Mouse (Mus musculus): Measurements from ENCODE around the gene Ophn1. TPM values are rescaled to one million over a fixed set of nuclear protein-coding genes. Genes with fewer than 3 reads are reported as not detected.

Gene Ophn1
- 27.8 and 30.5 TPM in 2 replicates for polyA plus RNA-seq (2016; fragmentation: Nextera tagmentation; extraction: Ambion mirVana)

DNA sequence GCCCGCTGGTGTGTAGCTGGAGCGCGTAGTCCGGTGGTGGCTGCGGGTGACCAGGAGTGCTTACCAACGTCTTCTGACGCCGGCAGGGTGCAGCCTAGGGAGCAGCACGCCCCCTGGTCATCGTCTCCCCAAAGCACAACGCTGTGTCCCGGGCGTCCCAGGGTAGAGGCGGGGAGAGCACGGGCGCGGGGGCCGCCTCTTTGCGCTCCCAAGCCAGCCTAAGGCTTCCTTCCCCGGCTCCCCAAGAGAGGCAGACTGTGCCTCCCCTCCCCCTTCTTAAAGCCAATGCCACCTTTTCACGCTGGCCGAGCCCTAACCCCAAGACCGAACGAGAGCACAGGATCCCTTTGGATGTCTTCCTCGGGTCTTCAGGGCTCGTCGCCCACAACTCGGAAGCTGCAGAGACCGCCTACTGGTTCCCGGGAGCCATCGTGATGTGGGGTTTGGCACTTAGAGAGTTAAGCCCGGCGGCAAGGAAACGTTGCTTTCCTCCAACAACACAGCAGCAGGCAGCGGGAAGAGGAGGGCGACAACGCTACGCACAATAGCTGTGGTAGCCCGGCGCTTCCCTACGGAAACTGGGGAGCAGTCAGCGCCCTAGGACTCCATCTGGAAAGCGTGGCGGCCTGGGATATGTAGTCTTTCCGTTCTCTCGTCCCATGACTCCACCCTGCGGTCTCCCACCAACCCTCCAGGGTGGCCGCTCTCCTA, at the start of gene Ophn1:
Ophn1 (minus strand) TSS at position 620 of the 711 bp plus-strand sequence.
- H3K27ac ChIP-seq, result peak within 1 kb of the TSS; percentile 46; the same call in 1 of the 2 replicates
- H3K4me2 ChIP-seq (replicated peaks), result peak within 1 kb of the TSS; percentile 54
- no peaks in the 10 kb centered on the region for H3K9me3 ChIP-seq
- no peaks in the 10 kb centered on the region for H3K4me1 ChIP-seq
- 15% methylated on average over 48 of the region's 48 CpGs for WGBS
- H3K27me3 ChIP-seq (replicated peaks), result 0 out of 2 replicates have a peak, but pooled peaks cover 3% of the 10 kb centered on the region
- peak within 1 kb of the TSS; percentile 54 for H3K4me3 ChIP-seq
- ATAC-seq (ENCODE audit: low FRiP score, low read depth), result peak; percentile 95
- no peaks in the 10 kb centered on the region for H3K36me3 ChIP-seq
- peak within 1 kb of the TSS; percentile 57 for H3K9ac ChIP-seq

DNA sequence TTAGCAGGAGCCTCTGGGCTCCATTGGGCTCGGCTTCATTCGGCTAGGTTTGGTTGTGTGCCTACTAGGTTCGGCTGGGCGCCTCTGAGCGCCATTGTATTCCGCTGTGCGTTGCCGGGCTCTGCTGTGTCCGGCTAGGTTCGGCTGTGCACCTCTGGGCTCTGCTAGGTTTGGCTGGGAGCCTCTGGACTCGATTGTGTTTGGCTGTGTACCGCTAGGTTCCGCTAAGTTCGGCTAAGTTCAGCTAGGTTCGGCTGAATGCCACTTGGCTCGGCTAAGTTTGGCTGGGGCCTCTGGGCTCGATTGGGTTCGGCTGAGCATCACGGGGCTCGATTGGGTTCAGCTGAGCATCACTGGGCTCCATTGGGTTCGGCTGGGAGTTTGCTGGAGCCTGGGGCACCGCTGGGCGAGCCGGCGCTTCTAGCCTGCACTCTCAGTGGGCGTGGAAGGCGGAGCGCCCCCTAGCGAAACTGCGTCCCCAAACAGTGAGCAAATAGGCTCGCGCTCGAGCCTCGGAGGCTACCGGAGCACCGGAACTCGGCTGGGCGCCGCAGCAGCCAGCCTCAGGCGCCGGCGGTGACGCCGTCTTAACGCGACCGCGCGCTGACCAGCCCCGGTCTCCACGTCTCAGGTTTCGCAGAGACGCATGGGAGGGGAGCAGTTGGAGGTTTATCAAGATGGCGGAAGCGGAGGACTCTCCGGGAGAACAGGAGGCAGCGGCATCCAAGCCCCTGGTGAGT, 46.9 kb upstream of the Ophn1 start:
- H3K9ac ChIP-seq, result peak overlapping the region; percentile 61
- 23% methylated on average over 57 of the region's 57 CpGs for WGBS
- peak; percentile 90 for ATAC-seq (ENCODE audit: low FRiP score, low read depth)
- peak overlapping the region; percentile 61 for H3K4me2 ChIP-seq (replicated peaks)
- H3K9me3 ChIP-seq, result no peaks in the 10 kb centered on the region
- H3K4me1 ChIP-seq, result peaks cover 6% of the 10 kb centered on the region; the same call in 1 of the 2 replicates
- H3K27ac ChIP-seq, result peak overlapping the region; percentile 82
- peak overlapping the region; percentile 51 for H3K4me3 ChIP-seq
- no peaks in the 10 kb centered on the region for H3K36me3 ChIP-seq
- no peaks in the 10 kb centered on the region for H3K27me3 ChIP-seq (replicated peaks)

DNA sequence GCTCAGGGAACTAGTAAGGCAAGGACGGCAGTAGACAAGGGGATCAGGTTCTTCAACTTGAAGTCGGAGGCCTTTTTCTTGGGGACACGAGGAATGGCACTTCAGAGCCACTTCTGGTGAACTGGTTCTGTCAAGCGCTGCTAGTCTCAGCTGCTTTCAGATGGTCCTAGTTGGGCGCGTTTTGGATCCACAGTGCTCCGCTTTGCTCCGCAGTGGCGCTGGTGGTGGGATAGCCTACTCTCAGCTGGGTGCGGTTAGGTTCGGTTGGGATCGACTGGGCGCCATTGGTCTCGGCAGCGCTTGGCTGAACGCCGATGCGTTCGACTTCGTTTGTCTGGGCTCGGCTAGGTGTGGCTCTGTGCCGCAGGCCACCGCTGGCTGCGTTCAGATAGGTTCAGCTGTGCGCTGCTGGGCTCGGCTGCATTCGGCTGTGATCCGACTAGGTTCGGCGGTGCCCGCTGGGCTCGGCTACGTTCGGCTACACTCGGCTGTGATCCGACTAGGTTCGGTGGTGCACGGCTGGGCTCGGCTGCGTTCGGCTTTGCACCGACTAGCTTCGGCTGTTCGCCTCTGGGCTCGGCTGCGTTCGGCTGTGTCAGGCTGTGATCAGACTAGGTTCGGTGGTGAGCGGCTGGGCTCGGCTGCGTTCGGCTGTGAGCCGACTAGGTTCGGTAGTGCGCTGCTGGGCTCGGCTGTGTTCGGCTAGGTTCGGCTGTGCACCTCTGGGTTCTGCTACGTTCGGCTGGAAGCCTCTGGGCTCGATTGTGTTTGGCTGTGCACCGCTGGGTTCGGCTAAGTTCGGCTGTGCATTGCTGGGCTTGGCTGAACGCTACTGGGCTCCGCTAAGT, 46.1 kb upstream of the Ophn1 start:
- 14% methylated on average over 66 of the region's 66 CpGs for WGBS
- Histone ChIP-seq H3K9me3 (no peaks in the 10 kb centered on the region), H3K27ac (peak overlapping the region; percentile 82), H3K4me2 (replicated peaks) (peak overlapping the region; percentile 61), H3K27me3 (replicated peaks) (no peaks in the 10 kb centered on the region), H3K4me1 (peaks cover 6% of the 10 kb centered on the region; the same call in 1 of the 2 replicates), H3K9ac (peak overlapping the region; percentile 61), H3K4me3 (peak overlapping the region; percentile 51), H3K36me3 (no peaks in the 10 kb centered on the region)
- peak; percentile 94 for ATAC-seq (ENCODE audit: low FRiP score, low read depth)

DNA sequence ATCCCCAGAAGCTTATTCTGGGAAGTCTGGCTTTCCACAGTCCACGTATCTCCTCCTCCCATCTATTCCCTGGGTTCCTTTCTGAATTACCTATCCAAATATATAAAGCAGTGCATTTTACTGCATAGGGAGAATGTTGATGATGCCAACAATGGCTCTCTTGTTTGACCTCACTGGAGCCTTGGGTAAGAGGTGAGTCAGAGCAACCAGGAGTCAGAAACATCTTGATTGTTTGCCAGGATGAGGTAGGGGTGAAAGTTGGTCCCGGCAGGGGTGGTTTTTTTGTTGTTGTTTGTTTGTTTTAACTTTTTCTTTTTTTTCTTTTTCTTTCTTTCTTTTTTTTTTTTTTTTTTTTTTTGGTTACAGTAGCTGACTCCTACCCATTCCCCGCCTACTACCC, 45.3 kb upstream of the Ophn1 start, which contains the start of gene Yipf6:
Yipf6 (plus strand) TSS at position 216 of the 400 bp plus-strand sequence.
- Histone ChIP-seq H3K36me3 (no peaks in the 10 kb centered on the region), H3K4me3 (peak within 1 kb of the TSS; percentile 51), H3K9me3 (no peaks in the 10 kb centered on the region), H3K4me2 (replicated peaks) (peak within 1 kb of the TSS; percentile 61), H3K4me1 (peaks cover 6% of the 10 kb centered on the region; the same call in 1 of the 2 replicates), H3K27me3 (replicated peaks) (no peaks in the 10 kb centered on the region), H3K9ac (peak within 1 kb of the TSS; percentile 61), H3K27ac (peak within 1 kb of the TSS; percentile 82; the same call in 1 of the 2 replicates)
- no peak for ATAC-seq (ENCODE audit: low FRiP score, low read depth)
- WGBS, result 72% methylated on average over 3 of the region's 3 CpGs

DNA sequence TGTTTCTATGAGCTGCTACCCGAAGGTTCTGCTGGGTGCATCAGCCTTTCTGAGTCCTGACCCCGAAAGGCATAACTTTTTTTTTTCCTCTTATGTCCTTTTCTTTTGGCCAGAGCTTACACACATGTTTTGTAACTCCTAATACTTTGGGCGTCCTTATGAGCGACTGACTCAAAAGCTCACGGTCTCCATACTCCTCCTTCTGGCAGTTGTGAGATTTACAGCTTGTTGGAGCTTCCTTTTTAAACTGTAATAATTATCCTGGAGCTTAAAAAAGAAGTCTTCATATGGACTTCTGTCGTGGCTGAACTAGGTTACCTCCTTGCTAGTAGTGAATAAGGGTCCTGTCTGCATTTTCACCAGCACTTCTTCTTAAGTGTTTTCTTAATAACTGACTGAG, 28.6 kb upstream of the Ophn1 start:
- Histone ChIP-seq H3K36me3 (no peaks in the 10 kb centered on the region), H3K9ac (no peak overlapping the region), H3K4me3 (no peak overlapping the region), H3K27me3 (replicated peaks) (no peaks in the 10 kb centered on the region), H3K4me1 (no peaks in the 10 kb centered on the region), H3K4me2 (replicated peaks) (no peak overlapping the region), H3K27ac (no peak overlapping the region), H3K9me3 (no peaks in the 10 kb centered on the region)
- WGBS, result 34% methylated on average over 6 of the region's 6 CpGs
- no peak for ATAC-seq (ENCODE audit: low FRiP score, low read depth)

DNA sequence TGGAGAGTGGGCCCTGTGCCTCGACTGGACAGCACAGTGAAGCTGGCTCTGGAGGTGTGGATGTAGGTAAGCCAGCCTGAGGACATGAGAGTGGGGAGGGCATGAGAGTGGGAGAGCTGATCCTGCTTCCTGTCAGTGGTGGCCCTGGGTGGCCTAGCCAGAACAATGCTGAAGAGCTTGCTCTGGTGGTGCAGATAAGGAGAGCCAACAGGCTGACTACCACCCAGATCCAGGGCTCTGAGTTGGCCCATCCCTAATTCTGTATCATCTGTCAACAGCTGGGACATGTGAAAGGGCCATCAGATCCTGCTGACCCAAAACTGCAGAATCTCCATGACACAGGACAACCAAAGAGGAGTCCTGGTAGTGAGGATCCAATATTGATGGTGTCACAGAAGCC, 18.1 kb upstream of the Ophn1 start:
- no peaks in the 10 kb centered on the region for H3K27me3 ChIP-seq (replicated peaks)
- H3K4me2 ChIP-seq (replicated peaks), result no peak overlapping the region
- no peak for ATAC-seq (ENCODE audit: low FRiP score, low read depth)
- no peak overlapping the region for H3K9ac ChIP-seq
- no peaks in the 10 kb centered on the region for H3K9me3 ChIP-seq
- no peaks in the 10 kb centered on the region for H3K4me1 ChIP-seq
- WGBS, result 76% methylated on average over 1 of the region's 1 CpGs
- H3K4me3 ChIP-seq, result no peak overlapping the region
- no peaks in the 10 kb centered on the region for H3K36me3 ChIP-seq
- H3K27ac ChIP-seq, result no peak overlapping the region

DNA sequence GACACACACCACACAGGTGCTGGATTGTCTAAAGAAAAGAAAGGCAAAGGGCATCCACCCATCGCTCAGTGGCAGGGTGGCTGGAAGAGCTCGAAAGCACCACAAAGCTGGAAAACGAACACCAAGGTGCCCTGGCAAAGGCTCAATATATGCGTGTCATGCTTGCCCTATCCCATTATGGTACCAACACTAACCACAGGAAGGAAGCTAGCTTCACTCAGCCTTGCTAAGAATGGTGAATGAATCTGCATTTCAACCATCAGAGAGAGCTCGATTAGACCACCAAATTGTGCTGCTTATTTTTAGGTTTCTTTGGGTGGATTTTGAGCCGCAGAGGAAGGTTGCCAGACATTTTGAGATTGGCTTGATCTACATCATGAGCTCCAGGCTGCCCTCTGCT, 13.4 kb upstream of the Ophn1 start:
- Histone ChIP-seq H3K27me3 (replicated peaks) (no peaks in the 10 kb centered on the region), H3K4me1 (no peaks in the 10 kb centered on the region), H3K4me3 (no peak overlapping the region), H3K4me2 (replicated peaks) (no peak overlapping the region), H3K27ac (no peak overlapping the region), H3K36me3 (no peaks in the 10 kb centered on the region), H3K9ac (no peak overlapping the region), H3K9me3 (no peaks in the 10 kb centered on the region)
- WGBS, result 89% methylated on average over 6 of the region's 6 CpGs
- no peak for ATAC-seq (ENCODE audit: low FRiP score, low read depth)

DNA sequence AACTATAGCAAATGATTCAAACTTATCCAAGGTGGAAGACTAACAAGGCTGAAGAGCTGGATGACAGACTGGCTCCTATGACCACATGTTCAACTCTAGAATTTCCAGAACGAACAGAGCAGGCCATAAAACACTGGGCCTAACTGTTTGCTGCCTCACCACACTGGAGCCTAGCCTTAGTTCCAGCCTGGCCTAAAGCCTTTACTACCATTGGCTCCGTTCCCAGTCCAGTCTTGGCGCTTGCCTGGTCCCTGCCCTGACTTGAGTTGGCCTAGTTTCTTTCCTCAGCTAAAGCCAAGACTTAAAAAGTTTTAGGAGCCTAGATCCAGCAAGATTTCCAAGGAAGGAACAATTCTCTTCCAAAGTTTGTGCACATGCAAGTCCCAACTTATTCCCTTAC, 7.5 kb upstream of the Ophn1 start:
- 72% methylated on average over 3 of the region's 3 CpGs for WGBS
- no peak for ATAC-seq (ENCODE audit: low FRiP score, low read depth)
- no peak overlapping the region for H3K4me3 ChIP-seq
- H3K27me3 ChIP-seq (replicated peaks), result no peaks in the 10 kb centered on the region
- H3K4me2 ChIP-seq (replicated peaks), result no peak overlapping the region
- H3K36me3 ChIP-seq, result no peaks in the 10 kb centered on the region
- no peak overlapping the region for H3K9ac ChIP-seq
- H3K27ac ChIP-seq, result no peak overlapping the region
- no peaks in the 10 kb centered on the region for H3K9me3 ChIP-seq
- H3K4me1 ChIP-seq, result no peaks in the 10 kb centered on the region

DNA sequence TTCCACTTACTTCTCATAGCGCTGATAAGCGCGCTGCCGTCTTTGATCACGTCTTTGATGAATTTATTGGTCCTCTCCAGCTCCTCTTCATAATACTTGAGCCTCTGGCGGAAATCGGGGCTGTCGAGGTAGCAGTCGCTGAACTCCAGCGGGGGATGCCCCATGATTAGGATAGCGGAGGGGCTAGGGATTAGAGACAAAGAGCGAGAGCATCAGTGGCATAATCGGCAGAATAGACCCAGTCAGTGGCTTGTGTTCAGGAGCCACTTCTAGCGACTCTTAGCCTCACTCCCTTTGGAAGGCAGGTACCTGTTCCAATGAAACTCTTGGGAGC, 786 bp downstream of the Ophn1 start:
- Histone ChIP-seq H3K9me3 (no peaks in the 10 kb centered on the region), H3K4me1 (no peaks in the 10 kb centered on the region), H3K27me3 (replicated peaks) (0 out of 2 replicates have a peak, but pooled peaks cover 3% of the 10 kb centered on the region), H3K9ac (peak overlapping the region; percentile 57), H3K4me3 (peak overlapping the region; percentile 54), H3K27ac (0 out of 2 replicates have a peak overlapping the region, but pooled peaks have one; percentile 46), H3K36me3 (no peaks in the 10 kb centered on the region), H3K4me2 (replicated peaks) (peak overlapping the region; percentile 54)
- WGBS, result 13% methylated on average over 14 of the region's 14 CpGs
- ATAC-seq (ENCODE audit: low FRiP score, low read depth), result no peak; the same call in 1 of the 2 replicates

DNA sequence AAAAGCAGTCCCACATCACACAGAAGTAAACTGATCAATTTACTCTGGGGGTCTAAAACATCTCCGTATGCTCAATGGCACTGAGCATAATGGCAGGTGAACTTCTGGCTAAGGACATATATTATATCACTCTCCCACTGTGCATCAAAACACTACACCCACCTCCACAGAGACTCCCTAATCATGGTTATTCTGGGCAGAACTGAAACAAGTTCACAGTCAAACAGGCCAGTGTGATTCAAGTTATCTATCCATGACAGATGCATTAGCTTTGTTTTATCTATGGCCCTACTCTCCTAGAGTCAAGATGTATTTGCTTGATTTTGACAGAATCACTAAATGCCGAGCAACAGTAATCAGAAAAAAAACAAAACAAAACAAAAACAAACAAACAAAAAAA, 8.8 kb downstream of the Ophn1 start:
- 87% methylated on average over 2 of the region's 2 CpGs for WGBS

DNA sequence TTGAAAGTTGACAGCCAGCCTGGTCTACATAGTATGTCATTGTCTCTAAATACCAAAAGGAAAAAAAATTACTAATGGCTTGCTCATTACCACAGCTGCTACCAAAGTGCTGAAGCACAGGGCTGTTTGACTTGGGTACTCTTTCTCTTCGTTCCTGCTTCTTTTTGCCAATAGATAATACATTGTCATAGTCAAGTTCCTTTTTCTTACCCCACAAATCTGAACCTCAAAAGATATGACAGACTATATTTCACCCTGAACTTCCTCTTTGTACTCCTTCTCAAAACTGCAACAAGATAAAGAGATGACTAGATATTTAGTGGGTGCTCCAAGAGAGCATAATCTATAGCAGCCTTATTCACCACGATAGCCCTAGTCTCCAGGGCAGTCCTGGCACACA, 9.7 kb downstream of the Ophn1 start:
- WGBS, result 81% methylated on average over 2 of the region's 2 CpGs
- Histone ChIP-seq H3K9me3 (no peaks in the 10 kb centered on the region), H3K27me3 (replicated peaks) (0 out of 2 replicates have a peak, but pooled peaks cover 3% of the 10 kb centered on the region), H3K36me3 (no peaks in the 10 kb centered on the region), H3K4me1 (no peaks in the 10 kb centered on the region), H3K27ac (no peak overlapping the region), H3K4me3 (no peak overlapping the region), H3K4me2 (replicated peaks) (no peak overlapping the region), H3K9ac (no peak overlapping the region)
- ATAC-seq (ENCODE audit: low FRiP score, low read depth), result no peak

More for the DNA sequence above, 8.8 kb downstream of the Ophn1 start:
- no peak overlapping the region for H3K4me3 ChIP-seq
- no peaks in the 10 kb centered on the region for H3K4me1 ChIP-seq
- no peak for ATAC-seq (ENCODE audit: low FRiP score, low read depth)
- no peaks in the 10 kb centered on the region for H3K9me3 ChIP-seq
- H3K36me3 ChIP-seq, result no peaks in the 10 kb centered on the region
- no peak overlapping the region for H3K27ac ChIP-seq
- no peak overlapping the region for H3K9ac ChIP-seq
- H3K4me2 ChIP-seq (replicated peaks), result no peak overlapping the region
- H3K27me3 ChIP-seq (replicated peaks), result 0 out of 2 replicates have a peak, but pooled peaks cover 3% of the 10 kb centered on the region

DNA sequence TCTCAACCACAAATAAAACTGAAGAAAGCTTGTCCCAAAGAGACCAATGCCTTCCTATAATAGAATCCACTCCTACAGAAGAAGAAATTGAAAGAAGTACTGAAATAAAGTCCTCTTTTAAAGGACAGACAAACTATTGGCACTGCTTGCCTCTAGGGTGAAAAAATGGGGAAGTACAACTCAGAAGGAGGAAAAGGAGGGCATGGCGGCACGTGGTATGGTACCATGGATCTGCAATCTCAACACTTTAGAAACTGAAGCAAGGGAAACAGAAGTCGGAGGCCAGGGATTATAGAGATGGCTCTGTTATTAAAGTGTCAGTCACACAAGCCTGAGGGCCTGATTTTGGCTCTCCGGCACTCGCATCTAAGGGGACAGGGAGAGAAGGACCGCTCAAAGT, 10.5 kb downstream of the Ophn1 start:
- no peak overlapping the region for H3K27ac ChIP-seq
- 90% methylated on average over 6 of the region's 6 CpGs for WGBS
- H3K4me3 ChIP-seq, result no peak overlapping the region
- H3K27me3 ChIP-seq (replicated peaks), result no peaks in the 10 kb centered on the region
- no peak overlapping the region for H3K4me2 ChIP-seq (replicated peaks)
- H3K4me1 ChIP-seq, result no peaks in the 10 kb centered on the region
- no peak for ATAC-seq (ENCODE audit: low FRiP score, low read depth)
- H3K9me3 ChIP-seq, result no peaks in the 10 kb centered on the region
- no peak overlapping the region for H3K9ac ChIP-seq
- no peaks in the 10 kb centered on the region for H3K36me3 ChIP-seq

All from neural tube, embryonic 12.5 days (tissue).